Mouse (Mus musculus) forebrain, embryonic 13.5 days (tissue): Measurements from ENCODE around the gene Man1c1. TPM values are rescaled to one million over a fixed set of nuclear protein-coding genes. Genes with fewer than 3 reads are reported as not detected.

Source experiments
- ATAC-seq: fragments of 200-750 bp; cut with Nextera tagmentation; 2 replicates; pipeline ENCODE4 v1.8.0; 2017
- H3K27ac ChIP-seq: fragments of 300-500 bp; sonication (generic); 2 replicates; pipeline ENCODE4 v1.5.1; 2015; ENCODE audit warnings: inconsistent platforms, mild to moderate bottlenecking, moderate library complexity
- H3K27me3 ChIP-seq: fragments of 300-500 bp; sonication (generic); 2 replicates; pipeline ENCODE4 v1.6.1; 2015; ENCODE audit warnings: mild to moderate bottlenecking, inconsistent platforms
- H3K36me3 ChIP-seq: fragments of 300-500 bp; sonication (generic); 2 replicates; pipeline ENCODE4 v1.6.1; 2015; ENCODE audit warnings: mild to moderate bottlenecking, inconsistent platforms; ENCODE audit not compliant: poor library complexity, severe bottlenecking
- H3K4me1 ChIP-seq: fragments of 300-500 bp; sonication (generic); 2 replicates; pipeline ENCODE4 v1.6.1; 2015; ENCODE audit warnings: inconsistent platforms
- H3K4me2 ChIP-seq: fragments of 300-500 bp; sonication (generic); 2 replicates; pipeline ENCODE4 v1.6.1; 2015; ENCODE audit warnings: inconsistent platforms, mild to moderate bottlenecking, moderate library complexity
- H3K4me3 ChIP-seq: fragments of 300-500 bp; sonication (generic); 2 replicates; pipeline ENCODE4 v1.5.1; 2015; ENCODE audit warnings: mild to moderate bottlenecking, inconsistent platforms
- H3K9ac ChIP-seq: fragments of 300-500 bp; sonication (generic); 2 replicates; pipeline ENCODE4 v1.6.1; 2015; ENCODE audit warnings: mild to moderate bottlenecking, inconsistent platforms
- H3K9me3 ChIP-seq: fragments of 300-500 bp; sonication (generic); replicated peaks from 2 replicates; pipeline ENCODE4 v1.6.1; 2016; ENCODE audit warnings: inconsistent platforms
- WGBS: fragments of 180-500 bp; shearing (Covaris S2); methylation state at CpG from one replicate; pipeline ENCODE4 v1.1.7; 2015; 5-methylcytosine and 5-hydroxymethylcytosine counted together
- polyA plus RNA-seq: library from polyadenylated mRNA; unstranded; fragments of >200 nt; fragmentation: Nextera tagmentation; extraction: Ambion mirVana; gene quantifications from 2 replicates; pipeline ENCODE4 v1.2.1, GENCODE M21; 2015

Gene Man1c1
- polyA plus RNA-seq, 1 experiment from 2014 or later = 1.6 TPM

DNA sequence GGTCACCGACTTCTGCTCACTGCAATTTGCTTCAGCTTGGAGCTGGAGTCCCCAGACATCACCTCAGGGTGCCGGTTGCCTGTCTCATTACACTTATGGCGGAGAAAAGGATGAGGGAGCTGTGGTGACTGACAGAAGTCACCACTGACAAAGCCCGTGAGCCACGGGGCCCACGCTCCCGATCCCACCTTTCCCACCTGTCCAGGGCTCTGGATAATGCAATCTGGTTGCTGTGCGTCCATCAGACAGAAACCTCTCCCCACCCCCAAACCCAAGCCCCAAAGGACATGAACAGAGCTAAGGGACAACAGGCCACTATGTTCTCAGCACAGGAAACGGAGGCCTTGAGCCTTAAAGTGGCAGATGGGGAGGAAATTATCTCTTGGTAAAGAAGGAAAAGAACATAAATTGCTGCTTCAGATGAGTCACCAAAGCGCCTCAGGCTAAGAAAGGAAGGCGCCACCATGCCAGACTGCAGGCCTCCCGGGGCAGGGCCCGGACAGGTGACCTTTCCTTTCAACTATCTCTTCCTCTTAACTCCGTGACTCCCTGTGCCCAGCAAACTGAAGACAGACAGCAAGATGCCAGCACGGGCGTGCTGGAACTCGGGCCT lies 34.2 kb downstream of the Man1c1 start:
- Histone ChIP-seq H3K4me1 (0 out of 2 replicates have a peak, but pooled peaks cover 3% of the 10 kb centered on the region), H3K27me3 (no peaks in the 10 kb centered on the region; the same call in 1 of the 2 replicates), H3K9me3 (no peaks in the 10 kb centered on the region), H3K4me3 (no peak overlapping the region), H3K36me3 (no peaks in the 10 kb centered on the region), H3K27ac (no peak overlapping the region), H3K4me2 (no peak overlapping the region), H3K9ac (no peak overlapping the region)
- no peak for ATAC-seq
- 72% methylated on average over 17 of the region's 17 CpGs for WGBS

- Histone ChIP-seq H3K27ac (no peak overlapping the region), H3K4me2 (no peak overlapping the region), H3K4me1 (no peaks in the 10 kb centered on the region), H3K27me3 (no peaks in the 10 kb centered on the region; the same call in 1 of the 2 replicates), H3K9ac (no peak overlapping the region), H3K4me3 (no peak overlapping the region), H3K36me3 (no peaks in the 10 kb centered on the region), H3K9me3 (no peaks in the 10 kb centered on the region)
- 74% methylated on average over 12 of the region's 12 CpGs for WGBS
- no peak for ATAC-seq
Observed at GRCm38 (mm10) chr4:134668355-134669028, 35.6 kb downstream of the Man1c1 start.

DNA sequence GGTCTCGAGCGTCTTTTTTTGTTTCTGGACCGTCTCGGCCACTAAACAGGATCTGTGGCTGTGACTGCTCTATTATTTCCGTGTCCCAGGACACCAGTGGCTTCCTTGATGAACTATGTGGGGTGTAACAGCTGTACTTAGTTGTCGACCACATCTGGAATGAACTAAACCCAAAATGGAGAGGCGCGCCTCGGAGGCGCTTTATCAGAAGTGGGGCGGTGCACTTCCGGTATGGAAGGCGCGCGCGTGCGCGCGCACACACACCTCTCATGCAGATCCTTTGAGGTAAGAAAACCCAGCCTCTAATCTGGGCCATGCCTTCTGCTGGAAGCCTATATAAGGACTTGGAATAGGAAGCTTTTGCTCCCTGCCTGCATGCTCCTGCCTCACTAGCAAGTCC lies 37.7 kb downstream of the Man1c1 start:
- no peak for ATAC-seq

GRCm38 (mm10) chr4:134663052-134663451 lies 41.0 kb downstream of the Man1c1 start:
- Histone ChIP-seq H3K4me1 (peaks cover 44% of the 10 kb centered on the region), H3K27me3 (no peaks in the 10 kb centered on the region), H3K4me3 (no peak overlapping the region), H3K9me3 (no peaks in the 10 kb centered on the region), H3K36me3 (no peaks in the 10 kb centered on the region), H3K27ac (no peak overlapping the region), H3K4me2 (no peak overlapping the region), H3K9ac (no peak overlapping the region)
- no peak for ATAC-seq
- WGBS = 49% methylated on average over 10 of the region's 10 CpGs

More for the DNA sequence above, 37.7 kb downstream of the Man1c1 start:
- Histone ChIP-seq H3K36me3 (no peaks in the 10 kb centered on the region), H3K4me1 (peaks cover 18% of the 10 kb centered on the region), H3K9me3 (no peaks in the 10 kb centered on the region), H3K27me3 (no peaks in the 10 kb centered on the region; the same call in 1 of the 2 replicates), H3K4me3 (no peak overlapping the region), H3K27ac (no peak overlapping the region), H3K9ac (no peak overlapping the region), H3K4me2 (no peak overlapping the region)
- WGBS = 96% methylated on average over 19 of the region's 19 CpGs

GRCm38 (mm10) chr4:134660630-134661183 lies 43.4 kb downstream of the Man1c1 start:
- peaks cover 59% of the 10 kb centered on the region for H3K4me1 ChIP-seq
- H3K4me2 ChIP-seq = peak overlapping the region; percentile 59
- H3K9me3 ChIP-seq = no peaks in the 10 kb centered on the region
- H3K36me3 ChIP-seq = no peaks in the 10 kb centered on the region
- H3K27me3 ChIP-seq = no peaks in the 10 kb centered on the region
- ATAC-seq = 0 out of 2 replicates have a peak, but pooled peaks have one; percentile 17
- H3K4me3 ChIP-seq = no peak overlapping the region
- WGBS = 27% methylated on average over 18 of the region's 18 CpGs
- H3K9ac ChIP-seq = peak overlapping the region; percentile 49; the same call in 1 of the 2 replicates
- peak overlapping the region; percentile 35; the same call in 1 of the 2 replicates for H3K27ac ChIP-seq

DNA sequence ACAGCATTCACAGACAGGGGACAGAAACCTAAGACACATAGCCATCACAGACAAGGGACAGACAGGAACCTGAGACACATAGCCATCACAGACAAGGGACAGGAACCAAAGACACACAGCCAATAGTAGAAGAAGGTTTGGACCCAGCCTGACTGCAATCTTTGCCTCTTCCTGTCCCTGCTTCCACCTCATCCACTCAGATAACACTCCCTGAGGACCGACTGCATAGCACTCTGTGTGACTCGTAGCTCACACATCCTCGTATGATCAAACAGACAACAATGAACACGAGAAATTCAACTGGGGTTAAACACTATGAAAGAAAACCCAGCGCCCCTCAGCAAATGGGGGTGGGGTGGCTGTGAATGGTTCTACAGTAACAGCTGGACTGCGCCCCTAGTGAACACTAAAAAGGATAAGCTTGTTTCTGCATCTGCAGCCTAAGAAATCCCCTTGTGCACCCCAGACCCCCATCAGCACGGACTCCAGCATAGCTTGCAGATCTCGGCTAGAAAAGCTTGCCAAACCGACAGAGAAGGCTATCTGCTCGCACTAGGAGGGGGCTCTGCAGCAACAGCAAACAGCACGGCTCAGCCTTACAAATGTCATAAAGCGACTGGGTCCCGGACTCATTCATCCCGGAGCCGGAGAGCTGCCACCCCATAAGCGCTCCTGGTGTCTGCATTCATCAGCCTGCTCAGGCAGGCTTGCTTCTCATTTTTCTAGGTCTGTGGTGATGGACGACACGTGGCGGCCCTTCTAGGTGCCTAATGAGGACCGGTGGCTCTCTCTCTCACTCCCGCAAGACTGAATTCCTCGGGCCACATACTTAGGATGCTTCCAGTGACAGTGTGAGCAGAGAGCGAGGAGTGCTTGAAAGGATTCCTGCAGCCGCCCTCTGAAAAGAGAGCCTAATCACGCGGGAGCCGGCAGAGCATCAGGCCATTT lies 44.5 kb downstream of the Man1c1 start:
- H3K4me1 ChIP-seq = peaks cover 59% of the 10 kb centered on the region
- ATAC-seq = peak; percentile 37; the same call in 1 of the 2 replicates

GRCm38 (mm10) chr4:134657473-134657872 lies 46.6 kb downstream of the Man1c1 start:
- ATAC-seq = no peak
- H3K9ac ChIP-seq = no peak overlapping the region
- peaks cover 57% of the 10 kb centered on the region for H3K4me1 ChIP-seq

More for the DNA sequence above, 44.5 kb downstream of the Man1c1 start:
- no peaks in the 10 kb centered on the region for H3K27me3 ChIP-seq
- H3K9ac ChIP-seq = peak overlapping the region; percentile 49
- peak overlapping the region; percentile 59 for H3K4me2 ChIP-seq
- H3K9me3 ChIP-seq = no peaks in the 10 kb centered on the region
- peak overlapping the region; percentile 42 for H3K27ac ChIP-seq
- H3K36me3 ChIP-seq = no peaks in the 10 kb centered on the region
- WGBS = 10% methylated on average over 27 of the region's 27 CpGs
- peak overlapping the region; percentile 19 for H3K4me3 ChIP-seq

DNA sequence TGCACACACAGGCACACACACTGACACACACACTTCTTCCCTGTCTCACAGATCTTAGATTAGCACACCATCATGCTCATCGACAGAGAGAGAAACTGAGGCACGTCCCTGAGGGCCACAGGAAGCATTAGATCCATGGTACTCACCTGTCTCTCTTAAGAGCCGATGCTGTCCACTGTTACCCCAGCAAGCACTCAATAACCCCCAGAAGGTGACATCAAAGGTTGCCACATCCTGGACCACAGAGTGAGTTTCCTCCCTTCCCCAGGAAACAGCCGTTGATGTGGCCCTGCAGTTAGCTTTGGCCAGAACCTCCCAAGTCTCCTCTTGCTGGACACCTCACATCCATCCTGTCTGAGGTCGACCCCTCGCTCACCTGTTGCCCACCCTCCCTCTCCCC lies 49.7 kb downstream of the Man1c1 start:
- no peak for ATAC-seq
- WGBS = 92% methylated on average over 6 of the region's 6 CpGs

More at GRCm38 (mm10) chr4:134657473-134657872, 46.6 kb downstream of the Man1c1 start:
- no peak overlapping the region for H3K4me2 ChIP-seq
- WGBS = 50% methylated on average over 5 of the region's 5 CpGs
- H3K36me3 ChIP-seq = no peaks in the 10 kb centered on the region
- H3K9me3 ChIP-seq = no peaks in the 10 kb centered on the region
- no peaks in the 10 kb centered on the region for H3K27me3 ChIP-seq
- H3K4me3 ChIP-seq = no peak overlapping the region
- H3K27ac ChIP-seq = peak overlapping the region; percentile 38; the same call in 1 of the 2 replicates

DNA sequence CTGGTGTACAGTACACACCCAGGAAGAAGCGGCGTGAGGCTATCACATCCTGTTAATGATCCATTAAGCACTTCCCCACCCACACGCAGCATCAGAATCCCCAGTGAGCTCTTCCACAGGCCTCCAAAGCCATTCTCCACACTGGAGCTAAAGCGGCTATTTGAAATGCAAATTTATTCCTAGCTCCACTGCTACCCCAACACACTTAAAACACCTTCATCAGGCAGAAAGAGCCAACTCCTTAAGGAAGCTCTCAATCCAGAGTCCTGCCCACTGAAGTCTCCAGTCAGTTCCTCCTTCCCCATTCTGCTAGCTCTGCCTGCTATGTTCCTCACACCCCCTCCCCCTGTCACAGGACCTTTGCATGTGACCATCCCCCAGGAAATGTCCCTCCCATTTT lies 51.4 kb downstream of the Man1c1 start:
- no peak overlapping the region for H3K9ac ChIP-seq
- H3K9me3 ChIP-seq = no peaks in the 10 kb centered on the region
- no peak for ATAC-seq
- 69% methylated on average over 4 of the region's 4 CpGs for WGBS
- no peak overlapping the region for H3K4me3 ChIP-seq
- no peak overlapping the region for H3K27ac ChIP-seq
- H3K27me3 ChIP-seq = no peaks in the 10 kb centered on the region
- H3K4me1 ChIP-seq = peaks cover 19% of the 10 kb centered on the region
- no peak overlapping the region for H3K4me2 ChIP-seq
- no peaks in the 10 kb centered on the region for H3K36me3 ChIP-seq

More for the DNA sequence above, 49.7 kb downstream of the Man1c1 start:
- H3K27ac ChIP-seq = no peak overlapping the region
- H3K27me3 ChIP-seq = no peaks in the 10 kb centered on the region
- no peaks in the 10 kb centered on the region for H3K36me3 ChIP-seq
- H3K4me2 ChIP-seq = no peak overlapping the region
- no peak overlapping the region for H3K4me3 ChIP-seq
- H3K4me1 ChIP-seq = peaks cover 29% of the 10 kb centered on the region
- no peak overlapping the region for H3K9ac ChIP-seq
- H3K9me3 ChIP-seq = no peaks in the 10 kb centered on the region

DNA sequence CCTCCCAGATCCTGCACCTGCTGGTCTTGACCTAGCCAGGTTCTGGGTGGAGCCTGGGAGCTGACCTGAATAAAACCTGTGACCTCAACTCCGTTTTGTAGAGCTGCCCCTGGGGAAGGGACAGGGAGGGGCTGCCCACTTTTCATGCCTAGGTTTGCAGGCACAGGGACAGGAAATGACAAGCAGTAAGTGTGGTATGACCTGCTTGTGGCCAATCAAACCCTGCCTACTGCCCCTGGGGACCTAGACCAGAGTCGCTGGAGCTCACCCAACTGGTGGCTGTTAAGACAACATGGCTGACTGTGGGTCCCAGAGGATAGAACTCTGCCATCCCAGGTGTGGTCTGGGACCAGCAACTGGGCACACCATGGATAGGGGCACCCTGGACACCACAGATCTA lies 51.9 kb downstream of the Man1c1 start:
- no peaks in the 10 kb centered on the region for H3K9me3 ChIP-seq
- H3K27ac ChIP-seq = no peak overlapping the region
- peaks cover 14% of the 10 kb centered on the region for H3K4me1 ChIP-seq
- H3K27me3 ChIP-seq = no peaks in the 10 kb centered on the region
- no peak overlapping the region for H3K4me2 ChIP-seq
- no peaks in the 10 kb centered on the region for H3K36me3 ChIP-seq
- no peak for ATAC-seq
- no peak overlapping the region for H3K9ac ChIP-seq
- 65% methylated on average over 2 of the region's 2 CpGs for WGBS
- H3K4me3 ChIP-seq = no peak overlapping the region

GRCm38 (mm10) chr4:134651358-134651757 lies 52.7 kb downstream of the Man1c1 start:
- Histone ChIP-seq H3K36me3 (no peaks in the 10 kb centered on the region), H3K27ac (no peak overlapping the region), H3K9me3 (no peaks in the 10 kb centered on the region), H3K9ac (peak overlapping the region; percentile 21; the same call in 1 of the 2 replicates), H3K4me1 (peaks cover 8% of the 10 kb centered on the region), H3K4me3 (no peak overlapping the region), H3K4me2 (no peak overlapping the region), H3K27me3 (no peaks in the 10 kb centered on the region)
- WGBS = 68% methylated on average over 7 of the region's 7 CpGs
- no peak for ATAC-seq
